Mouse (Mus musculus): ENCODE data around the gene Zfp867.

GRCm38 (mm10) chr11:59429959-59430358 lies 42.3 kb downstream of the Zfp867 start:
- TF ChIP-seq CTCF (IDR thresholded peaks at IDR 0.05; ENCODE audit: low read depth) (no peak), EP300 (IDR thresholded peaks at IDR 0.05; ENCODE audit: low read depth) (no peak)
